9 mouse cellular contexts compared by ENCODE assay signal in genomic region chr16:92158021-92158455, GRCm38 (mm10).
DNase-seq lines count a peak whose midpoint lies in the region; ATAC-seq and TF ChIP-seq lines count a peak whose summit lies in the region.
"Had no signal": no experiment of that assay in that cellular context is flagged by ENCODE, and none has a peak within 500 bp of the region (broad histone marks: within the 10 kb centered on the region; RNA-seq: fewer than 3 reads in every experiment).

No protein-coding gene starts in this region.

- no peaks in the 10 kb centered on the region for H3K36me3 ChIP-seq in heart, embryonic 12.5 days
- H3K36me3 ChIP-seq in kidney, embryonic 16.5 days (ENCODE audit: insufficient read depth, low read length), result no peaks in the 10 kb centered on the region
- no peaks in the 10 kb centered on the region for H3K36me3 ChIP-seq in limb, embryonic 14.5 days (ENCODE audit: control insufficient read depth, insufficient read depth, low read length)
- H3K36me3 ChIP-seq in midbrain, embryonic 16.5 days (ENCODE audit: control insufficient read depth, insufficient read depth, low read length), result no peaks in the 10 kb centered on the region

- no peak for TF ChIP-seq CTCF in brain, embryonic 14.5 days (IDR thresholded peaks at IDR 0.05; ENCODE audit: borderline replicate concordance, extremely low read depth, insufficient read depth, insufficient read length)

- peak overlapping the region; percentile 85 for H3K4me2 ChIP-seq in heart, embryonic 12.5 days
- H3K4me2 ChIP-seq in kidney, embryonic 16.5 days (replicated peaks; ENCODE audit: low read depth, low read length), result peak overlapping the region; percentile 81
- H3K4me2 ChIP-seq in limb, embryonic 14.5 days (replicated peaks; ENCODE audit: low read depth, low read length, severe bottlenecking), result peak overlapping the region; percentile 86
- H3K4me2 ChIP-seq in midbrain, embryonic 16.5 days (ENCODE audit: low read length), result peak overlapping the region; percentile 90

- no peaks in the 10 kb centered on the region for H3K27me3 ChIP-seq in heart, embryonic 12.5 days (replicated peaks)
- no peaks in the 10 kb centered on the region for H3K27me3 ChIP-seq in kidney, embryonic 16.5 days (ENCODE audit: insufficient read depth, low read length)
- no peaks in the 10 kb centered on the region for H3K27me3 ChIP-seq in limb, embryonic 14.5 days (ENCODE audit: control insufficient read depth, insufficient read depth, low read length)
- no peaks in the 10 kb centered on the region for H3K27me3 ChIP-seq in midbrain, embryonic 16.5 days (ENCODE audit: control insufficient read depth, insufficient read depth, low read depth, low read length)

- H3K9ac ChIP-seq in heart, embryonic 12.5 days, result peak overlapping the region; percentile 57
- H3K9ac ChIP-seq in kidney, embryonic 16.5 days (replicated peaks; ENCODE audit: low read length), result peak overlapping the region; percentile 65
- H3K9ac ChIP-seq in limb, embryonic 14.5 days (ENCODE audit: low read depth, low read length, severe bottlenecking), result peak overlapping the region; percentile 55
- H3K9ac ChIP-seq in midbrain, embryonic 16.5 days (ENCODE audit: low read depth, low read length), result peak overlapping the region; percentile 71

- peak; percentile 77 for DNase-seq in brain, embryonic 14.5 days (ENCODE audit: low read depth)
- DNase-seq in embryo, embryonic 11.5 days (ENCODE audit: low read depth, low spot score), result peak; percentile 22
- DNase-seq in limb, embryonic 14.5 days (ENCODE audit: low spot score), result peak; percentile 65
- DNase-seq in thymus, postnatal 4 days, result no peak

- H3K27ac ChIP-seq in heart, embryonic 12.5 days (ENCODE audit: poor library complexity, severe bottlenecking), result no peak overlapping the region
- peak overlapping the region; percentile 78 for H3K27ac ChIP-seq in kidney, embryonic 16.5 days (ENCODE audit: low read length)
- peak overlapping the region; percentile 73 for H3K27ac ChIP-seq in limb, embryonic 14.5 days (replicated peaks; ENCODE audit: low read depth, low read length)
- H3K27ac ChIP-seq in midbrain, embryonic 16.5 days (ENCODE audit: low read length), result peak overlapping the region; percentile 87

- peaks cover 6% of the 10 kb centered on the region; the same call in 1 of the 2 replicates for H3K4me1 ChIP-seq in heart, embryonic 12.5 days (replicated peaks)
- H3K4me1 ChIP-seq in kidney, embryonic 16.5 days (ENCODE audit: insufficient read depth, low read length), result peaks cover 18% of the 10 kb centered on the region
- peaks cover 15% of the 10 kb centered on the region; the same call in 1 of the 2 replicates for H3K4me1 ChIP-seq in limb, embryonic 14.5 days (ENCODE audit: control insufficient read depth, insufficient read depth, low read length)
- H3K4me1 ChIP-seq in midbrain, embryonic 16.5 days (ENCODE audit: control insufficient read depth, insufficient read depth, low read length), result peaks cover 21% of the 10 kb centered on the region

- H3K9me3 ChIP-seq in heart, embryonic 12.5 days (replicated peaks), result no peaks in the 10 kb centered on the region
- H3K9me3 ChIP-seq in kidney, embryonic 16.5 days (ENCODE audit: low read length), result no peaks in the 10 kb centered on the region
- no peaks in the 10 kb centered on the region for H3K9me3 ChIP-seq in limb, embryonic 14.5 days (ENCODE audit: control insufficient read depth, low read length)
- no peaks in the 10 kb centered on the region for H3K9me3 ChIP-seq in midbrain, embryonic 16.5 days (replicated peaks; ENCODE audit: control insufficient read depth, low read length, poor library complexity, severe bottlenecking)

- 0 out of 2 replicates have a peak, but pooled peaks have one; percentile 11 for ATAC-seq in heart, embryonic 12.5 days (ENCODE audit: insufficient number of reproducible peaks, low FRiP score)
- peak; percentile 66 for ATAC-seq in kidney, embryonic 16.5 days (ENCODE audit: low FRiP score, low TSS enrichment)
- peak; percentile 78 for ATAC-seq in limb, embryonic 14.5 days (ENCODE audit: low FRiP score, low read depth)
- ATAC-seq in midbrain, embryonic 16.5 days, result peak; percentile 70
- no peak for ATAC-seq in CD4-positive, CD25-positive, alpha-beta regulatory T cell, adult 4 months

- WGBS in heart, embryonic 12.5 days, result 5% methylated on average over 14 of the region's 14 CpGs
- WGBS in kidney, embryonic 16.5 days, result 3% methylated on average over 14 of the region's 14 CpGs
- 2% methylated on average over 14 of the region's 14 CpGs for WGBS in limb, embryonic 14.5 days
- WGBS in midbrain, embryonic 16.5 days, result 2% methylated on average over 14 of the region's 14 CpGs

- H3K4me3 ChIP-seq in heart, embryonic 12.5 days, result peak overlapping the region; percentile 50
- H3K4me3 ChIP-seq in kidney, embryonic 16.5 days (ENCODE audit: low read length), result peak overlapping the region; percentile 51
- H3K4me3 ChIP-seq in limb, embryonic 14.5 days (replicated peaks; ENCODE audit: low read length), result peak overlapping the region; percentile 43
- H3K4me3 ChIP-seq in midbrain, embryonic 16.5 days (ENCODE audit: low read depth, low read length), result peak overlapping the region; percentile 41
- H3K4me3 ChIP-seq: erythroblast, embryonic 14.5 days had no signal

- TF ChIP-seq POLR2A in brain, embryonic 14.5 days (IDR thresholded peaks at IDR 0.05; ENCODE audit: borderline replicate concordance, extremely low read depth, insufficient read depth, insufficient read length, poor library complexity, severe bottlenecking), result no peak
- TF ChIP-seq POLR2A in limb, embryonic 14.5 days (IDR thresholded peaks at IDR 0.05; ENCODE audit: borderline replicate concordance, extremely low read depth, insufficient read depth, insufficient read length), result no peak
